23 mouse cellular contexts compared by ENCODE assay signal in genomic region chrX:100688033-100688370, GRCm38 (mm10). TPM values are rescaled to one million over a fixed set of nuclear protein-coding genes. Genes with fewer than 3 reads are reported as not detected.
"Had no signal": no experiment of that assay in that cellular context is flagged by ENCODE, and none has a peak within 500 bp of the region (broad histone marks: within the 10 kb centered on the region; RNA-seq: fewer than 3 reads in every experiment).

No protein-coding gene starts in this region.

- H3K36me3 ChIP-seq: midbrain, embryonic 13.5 days; neural tube, embryonic 13.5 days; stomach, embryonic 15.5 days had no signal

- H3K4me1 ChIP-seq: kidney, embryonic 15.5 days; limb, embryonic 10.5 days; limb, embryonic 13.5 days; liver, embryonic 13.5 days; lung, embryonic 15.5 days; megakaryocyte, embryonic 14.5 days; midbrain, embryonic 10.5 days; midbrain, embryonic 13.5 days; neural tube, embryonic 13.5 days; stomach, embryonic 15.5 days had no signal

- DNase-seq: kidney, postnatal 14 days; kidney, postnatal 4 days; liver; liver, embryonic 13.5 days; right cerebral cortex, adult 18-20 months; right cerebral cortex, postnatal 14 days; spleen, adult 18-20 months; thymus, adult 18-20 months; thymus, postnatal 36 days had no signal

- H3K27ac ChIP-seq: kidney, embryonic 15.5 days; limb, embryonic 10.5 days; limb, embryonic 13.5 days; liver, embryonic 13.5 days; lung, embryonic 15.5 days; midbrain, embryonic 10.5 days; midbrain, embryonic 13.5 days; neural tube, embryonic 13.5 days; stomach, embryonic 15.5 days had no signal

- H3K9me3 ChIP-seq: kidney, embryonic 15.5 days; limb, embryonic 10.5 days; limb, embryonic 13.5 days; liver, embryonic 13.5 days; lung, embryonic 15.5 days; megakaryocyte, embryonic 14.5 days; midbrain, embryonic 10.5 days; midbrain, embryonic 13.5 days; neural tube, embryonic 13.5 days; stomach, embryonic 15.5 days had no signal

- ATAC-seq: intestine, embryonic 16.5 days; midbrain, embryonic 13.5 days; midbrain, embryonic 16.5 days had no signal

- H3K9ac ChIP-seq: kidney, embryonic 15.5 days; limb, embryonic 13.5 days; liver, embryonic 13.5 days; lung, embryonic 15.5 days; midbrain, embryonic 13.5 days; neural tube, embryonic 13.5 days; stomach, embryonic 15.5 days had no signal

- H3K4me2 ChIP-seq: kidney, embryonic 15.5 days; limb, embryonic 13.5 days; liver, embryonic 13.5 days; lung, embryonic 15.5 days; midbrain, embryonic 13.5 days; neural tube, embryonic 13.5 days; stomach, embryonic 15.5 days had no signal

- H3K4me3 ChIP-seq: kidney, embryonic 15.5 days; limb, embryonic 10.5 days; limb, embryonic 13.5 days; liver, embryonic 13.5 days; lung, embryonic 15.5 days; megakaryocyte, embryonic 14.5 days; midbrain, embryonic 10.5 days; midbrain, embryonic 13.5 days; myocyte; neural tube, embryonic 13.5 days; stomach, embryonic 15.5 days had no signal

- H3K27me3 ChIP-seq: liver, embryonic 13.5 days; lung, embryonic 15.5 days; megakaryocyte, embryonic 14.5 days; midbrain, embryonic 13.5 days; stomach, embryonic 15.5 days had no signal

RNA-seq across cellular contexts. Expression of gene Gdpd2, which starts 41.7 kb away (rescaled TPM):
- total RNA-seq: monocyte, adult 5-6 weeks; neutrophil, adult 5-6 weeks had no signal
- polyA plus RNA-seq: myocyte had no signal
